Mouse (Mus musculus): ENCODE measurements around the gene Cdcp2.

GRCm38 (mm10) chr4:107119056-107119455 lies 22.4 kb downstream of the Cdcp2 start:
- TF ChIP-seq EP300 (IDR thresholded peaks at IDR 0.05; ENCODE audit: low read depth in 1 of 2, low read length in 2 of 2) (no peak), CHD1 (IDR thresholded peaks at IDR 0.05; ENCODE audit: low read depth, low read length) (no peak), POLR2A (IDR thresholded peaks at IDR 0.05; ENCODE audit: control insufficient read depth in 1 of 2, insufficient read depth in 1 of 2, low read depth in 1 of 2, low read length in 2 of 2, poor library complexity in 1 of 2) (no peak)
